Mouse (Mus musculus) embryonic fibroblast, embryonic 13.5 days (primary cell): ENCODE data around the gene Nipsnap2.

ENCODE experiments used
- CTCF ChIP-seq: IDR thresholded peaks from 2 replicates; pipeline ENCODE4 v1.5.1; 2011; ENCODE audit warnings: mild to moderate bottlenecking, control low read depth, low read length, moderate library complexity, borderline replicate concordance; ENCODE audit not compliant: insufficient read depth
- POLR2A ChIP-seq: IDR thresholded peaks from 2 replicates; pipeline ENCODE4 v1.6.1; 2011; ENCODE audit warnings: low read depth, mild to moderate bottlenecking, control low read depth, low read length, moderate library complexity

- no peak for TF ChIP-seq CTCF
- no peak for TF ChIP-seq POLR2A
Measured at GRCm38 (mm10) chr5:129690528-129690927, 34.3 kb upstream of the Nipsnap2 start.
